Mouse (Mus musculus): ENCODE data around the gene Hyal6. TPM values are rescaled to one million over a fixed set of nuclear protein-coding genes. Genes with fewer than 3 reads are reported as not detected.

Hyal6 gene
- polyA plus RNA-seq, 1 experiment = not detected

DNA sequence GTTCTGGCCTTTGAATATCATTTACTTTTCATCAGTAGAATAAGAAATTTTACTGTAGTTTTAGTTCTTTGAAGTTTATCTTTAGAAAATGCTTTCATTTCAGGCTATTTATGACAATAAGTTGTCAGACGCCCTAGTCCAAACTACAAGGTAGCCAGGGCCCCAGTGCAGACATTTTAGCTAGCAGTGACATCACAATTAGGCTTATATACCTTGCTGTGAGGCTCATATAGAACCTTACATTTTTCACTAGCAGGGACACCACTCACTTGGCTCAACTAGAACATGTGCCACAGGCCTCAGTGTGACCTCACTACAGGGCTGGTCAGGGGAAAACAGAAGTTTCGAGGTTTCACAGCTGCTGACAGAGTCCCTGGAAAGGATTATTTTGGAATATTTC, 25.5 kb upstream of the Hyal6 start:
- Histone ChIP-seq H3K9ac (ENCODE audit: low read depth, poor library complexity, severe bottlenecking) (no peak overlapping the region), H3K4me3 (ENCODE audit: low read depth, low read length) (no peak overlapping the region), H3K36me3 (ENCODE audit: control insufficient read depth, insufficient read depth, low read length, poor library complexity, severe bottlenecking) (no peaks in the 10 kb centered on the region), H3K27ac (ENCODE audit: insufficient read depth, low read length) (no peak overlapping the region), H3K9me3 (replicated peaks; ENCODE audit: control insufficient read depth, insufficient read depth, low read length, poor library complexity, severe bottlenecking) (no peaks in the 10 kb centered on the region), H3K27me3 (ENCODE audit: control insufficient read depth, insufficient read depth, low read length, poor library complexity, severe bottlenecking) (no peaks in the 10 kb centered on the region), H3K4me1 (ENCODE audit: control insufficient read depth, insufficient read depth, low read length) (no peaks in the 10 kb centered on the region)
- TF ChIP-seq EP300 (IDR thresholded peaks at IDR 0.05; ENCODE audit: insufficient read depth, low read depth, low read length) (no peak), POLR2A (IDR thresholded peaks at IDR 0.05; ENCODE audit: insufficient read depth, low read length) (no peak), CTCF (IDR thresholded peaks at IDR 0.05; ENCODE audit: low read depth, low read length) (no peak)

GRCm38 (mm10) chr6:24721317-24722099, 11.5 kb upstream of the Hyal6 start:
- Histone ChIP-seq H3K4me3 (ENCODE audit: low read depth, low read length) (no peak overlapping the region), H3K36me3 (ENCODE audit: control insufficient read depth, insufficient read depth, low read length, poor library complexity, severe bottlenecking) (no peaks in the 10 kb centered on the region), H3K27ac (ENCODE audit: insufficient read depth, low read length) (no peak overlapping the region), H3K27me3 (ENCODE audit: control insufficient read depth, insufficient read depth, low read length, poor library complexity, severe bottlenecking) (no peaks in the 10 kb centered on the region), H3K9me3 (replicated peaks; ENCODE audit: control insufficient read depth, insufficient read depth, low read length, poor library complexity, severe bottlenecking) (no peaks in the 10 kb centered on the region), H3K4me1 (ENCODE audit: control insufficient read depth, insufficient read depth, low read length) (no peaks in the 10 kb centered on the region), H3K9ac (ENCODE audit: low read depth, poor library complexity, severe bottlenecking) (no peak overlapping the region)
- TF ChIP-seq CTCF (IDR thresholded peaks at IDR 0.05; ENCODE audit: low read depth, low read length) (peak; percentile 15), POLR2A (IDR thresholded peaks at IDR 0.05; ENCODE audit: insufficient read depth, low read length) (no peak)

GRCm38 (mm10) chr6:24728130-24728529, 4.9 kb upstream of the Hyal6 start:
- no peak for TF ChIP-seq EP300 (IDR thresholded peaks at IDR 0.05; ENCODE audit: insufficient read depth, low read depth, low read length)
- no peak for TF ChIP-seq CTCF (IDR thresholded peaks at IDR 0.05; ENCODE audit: low read depth, low read length)
- no peak for TF ChIP-seq POLR2A (IDR thresholded peaks at IDR 0.05; ENCODE audit: insufficient read depth, low read length)

GRCm38 (mm10) chr6:24734565-24734964, 1.5 kb downstream of the Hyal6 start:
- Histone ChIP-seq H3K27ac (ENCODE audit: insufficient read depth, low read length) (no peak overlapping the region), H3K9me3 (replicated peaks; ENCODE audit: control insufficient read depth, insufficient read depth, low read length, poor library complexity, severe bottlenecking) (no peaks in the 10 kb centered on the region)
- TF ChIP-seq EP300 (IDR thresholded peaks at IDR 0.05; ENCODE audit: insufficient read depth, low read depth, low read length) = no peak
- no peak for TF ChIP-seq POLR2A (IDR thresholded peaks at IDR 0.05; ENCODE audit: insufficient read depth, low read length)
- no peak for TF ChIP-seq CTCF (IDR thresholded peaks at IDR 0.05; ENCODE audit: low read depth, low read length)

More at GRCm38 (mm10) chr6:24728130-24728529, 4.9 kb upstream of the Hyal6 start:
- no peaks in the 10 kb centered on the region for H3K36me3 ChIP-seq (ENCODE audit: control insufficient read depth, insufficient read depth, low read length, poor library complexity, severe bottlenecking)
- H3K4me1 ChIP-seq (ENCODE audit: control insufficient read depth, insufficient read depth, low read length) = no peaks in the 10 kb centered on the region
- no peak overlapping the region for H3K4me3 ChIP-seq (ENCODE audit: low read depth, low read length)
- 0 out of 2 replicates have a peak, but pooled peaks cover 4% of the 10 kb centered on the region for H3K9me3 ChIP-seq (replicated peaks; ENCODE audit: control insufficient read depth, insufficient read depth, low read length, poor library complexity, severe bottlenecking)
- H3K27ac ChIP-seq (ENCODE audit: insufficient read depth, low read length) = no peak overlapping the region
- H3K27me3 ChIP-seq (ENCODE audit: control insufficient read depth, insufficient read depth, low read length, poor library complexity, severe bottlenecking) = no peaks in the 10 kb centered on the region
- no peak overlapping the region for H3K9ac ChIP-seq (ENCODE audit: low read depth, poor library complexity, severe bottlenecking)

GRCm38 (mm10) chr6:24748029-24748428, 15.0 kb downstream of the Hyal6 start, which contains the start of gene Hyal4:
TSS of gene Hyal4 (plus strand) at chr6:24748329.
- Histone ChIP-seq H3K27me3 (ENCODE audit: control insufficient read depth, insufficient read depth, low read length, poor library complexity, severe bottlenecking) (no peaks in the 10 kb centered on the region), H3K4me1 (ENCODE audit: control insufficient read depth, insufficient read depth, low read length) (no peaks in the 10 kb centered on the region), H3K27ac (ENCODE audit: insufficient read depth, low read length) (no peak within 1 kb of the TSS), H3K9me3 (replicated peaks; ENCODE audit: control insufficient read depth, insufficient read depth, low read length, poor library complexity, severe bottlenecking) (no peaks in the 10 kb centered on the region), H3K4me3 (ENCODE audit: low read depth, low read length) (no peak within 1 kb of the TSS), H3K9ac (ENCODE audit: low read depth, poor library complexity, severe bottlenecking) (no peak within 1 kb of the TSS), H3K36me3 (ENCODE audit: control insufficient read depth, insufficient read depth, low read length, poor library complexity, severe bottlenecking) (no peaks in the 10 kb centered on the region)
- TF ChIP-seq CTCF (IDR thresholded peaks at IDR 0.05; ENCODE audit: low read depth, low read length) = no peak
- TF ChIP-seq POLR2A (IDR thresholded peaks at IDR 0.05; ENCODE audit: insufficient read depth, low read length) = no peak
- TF ChIP-seq EP300 (IDR thresholded peaks at IDR 0.05; ENCODE audit: insufficient read depth, low read depth, low read length) = no peak

More at GRCm38 (mm10) chr6:24734565-24734964, 1.5 kb downstream of the Hyal6 start:
- H3K36me3 ChIP-seq (ENCODE audit: control insufficient read depth, insufficient read depth, low read length, poor library complexity, severe bottlenecking) = no peaks in the 10 kb centered on the region
- no peaks in the 10 kb centered on the region for H3K27me3 ChIP-seq (ENCODE audit: control insufficient read depth, insufficient read depth, low read length, poor library complexity, severe bottlenecking)
- H3K9ac ChIP-seq (ENCODE audit: low read depth, poor library complexity, severe bottlenecking) = no peak overlapping the region
- no peak overlapping the region for H3K4me3 ChIP-seq (ENCODE audit: low read depth, low read length)
- H3K4me1 ChIP-seq (ENCODE audit: control insufficient read depth, insufficient read depth, low read length) = no peaks in the 10 kb centered on the region

GRCm38 (mm10) chr6:24759281-24759680, 26.2 kb downstream of the Hyal6 start:
- Histone ChIP-seq H3K4me1 (ENCODE audit: control insufficient read depth, insufficient read depth, low read length) (no peaks in the 10 kb centered on the region), H3K27me3 (ENCODE audit: control insufficient read depth, insufficient read depth, low read length, poor library complexity, severe bottlenecking) (no peaks in the 10 kb centered on the region), H3K9me3 (replicated peaks; ENCODE audit: control insufficient read depth, insufficient read depth, low read length, poor library complexity, severe bottlenecking) (peaks cover 6% of the 10 kb centered on the region; the same call in 1 of the 2 replicates), H3K36me3 (ENCODE audit: control insufficient read depth, insufficient read depth, low read length, poor library complexity, severe bottlenecking) (no peaks in the 10 kb centered on the region), H3K27ac (ENCODE audit: insufficient read depth, low read length) (no peak overlapping the region), H3K4me3 (ENCODE audit: low read depth, low read length) (no peak overlapping the region), H3K9ac (ENCODE audit: low read depth, poor library complexity, severe bottlenecking) (no peak overlapping the region)
- TF ChIP-seq CTCF (IDR thresholded peaks at IDR 0.05; ENCODE audit: low read depth, low read length) (no peak), POLR2A (IDR thresholded peaks at IDR 0.05; ENCODE audit: insufficient read depth, low read length) (no peak), EP300 (IDR thresholded peaks at IDR 0.05; ENCODE audit: insufficient read depth, low read depth, low read length) (no peak)
